In the genomic region with DNA sequence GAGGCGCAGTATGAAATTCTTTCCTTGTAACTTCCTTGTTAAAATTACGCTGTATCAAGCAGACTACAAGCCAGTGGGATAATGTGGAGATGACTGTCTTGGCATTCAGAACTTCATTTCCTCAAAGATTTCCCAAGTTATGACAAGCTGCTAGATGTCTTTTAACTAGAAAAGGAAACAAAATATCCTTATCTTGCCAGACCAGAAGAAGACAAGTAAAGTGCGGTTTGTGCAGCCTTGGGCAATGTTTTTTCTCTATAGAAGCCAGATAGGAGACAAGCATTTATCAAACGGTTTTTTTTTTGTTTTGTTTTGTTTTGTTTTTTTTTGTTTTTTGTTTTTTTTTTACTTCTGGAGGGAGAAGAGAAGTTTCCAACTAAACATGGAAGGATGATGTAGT, we compare ENCODE assay signal across 24 mouse cellular contexts. TPM values are rescaled to one million over a fixed set of nuclear protein-coding genes. Genes with fewer than 3 reads are reported as not detected.
A peak's percentile ranks its signal among the peaks of the same experiment; 100 is the strongest.
DNase-seq lines count a peak whose midpoint lies in the region; ATAC-seq and TF ChIP-seq lines count a peak whose summit lies in the region.
"Had no signal": no experiment of that assay in that cellular context is flagged by ENCODE, and none has a peak within 500 bp of the region (broad histone marks: within the 10 kb centered on the region; RNA-seq: fewer than 3 reads in every experiment).

No protein-coding gene starts in this region.

- H3K4me3 ChIP-seq in liver, embryonic 11.5 days (ENCODE audit: low read depth, low read length): no peak overlapping the region
- no peak overlapping the region for H3K4me3 ChIP-seq in liver, embryonic 16.5 days (ENCODE audit: low read depth, low read length)
- no peak overlapping the region for H3K4me3 ChIP-seq in embryonic facial prominence, embryonic 10.5 days
- H3K4me3 ChIP-seq in midbrain, postnatal 0 days (ENCODE audit: low read depth, low read length): no peak overlapping the region
- H3K4me3 ChIP-seq: embryonic facial prominence, embryonic 15.5 days; erythroblast, embryonic 14.5 days; forebrain, embryonic 10.5 days; heart, embryonic 10.5 days; hindbrain, embryonic 13.5 days had no signal

- H3K36me3 ChIP-seq in liver, embryonic 11.5 days (ENCODE audit: control insufficient read depth, insufficient read depth, low read length): no peaks in the 10 kb centered on the region
- no peaks in the 10 kb centered on the region for H3K36me3 ChIP-seq in liver, embryonic 16.5 days (ENCODE audit: control insufficient read depth, insufficient read depth)
- H3K36me3 ChIP-seq in embryonic facial prominence, embryonic 10.5 days (replicated peaks): no peaks in the 10 kb centered on the region
- H3K36me3 ChIP-seq in midbrain, postnatal 0 days (ENCODE audit: insufficient read depth, low read length): no peaks in the 10 kb centered on the region
- H3K36me3 ChIP-seq: embryonic facial prominence, embryonic 15.5 days; forebrain, embryonic 10.5 days; heart, embryonic 10.5 days; hindbrain, embryonic 13.5 days had no signal

- TF ChIP-seq CTCF in midbrain, postnatal 0 days (IDR thresholded peaks at IDR 0.05): no peak

- H3K27ac ChIP-seq in liver, embryonic 11.5 days (ENCODE audit: low read depth, low read length): no peak overlapping the region
- H3K27ac ChIP-seq in liver, embryonic 16.5 days (ENCODE audit: low read length): no peak overlapping the region
- no peak overlapping the region for H3K27ac ChIP-seq in embryonic facial prominence, embryonic 10.5 days (replicated peaks)
- H3K27ac ChIP-seq in midbrain, postnatal 0 days (ENCODE audit: low read depth, low read length): no peak overlapping the region
- H3K27ac ChIP-seq: embryonic facial prominence, embryonic 15.5 days; forebrain, embryonic 10.5 days; heart, embryonic 10.5 days; hindbrain, embryonic 13.5 days; hindbrain, postnatal 0 days had no signal

- WGBS in liver, embryonic 11.5 days: 57% methylated on average over 4 of the region's 4 CpGs
- WGBS in liver, embryonic 16.5 days (ENCODE audit: insufficient replicate concordance): 19% methylated on average over 4 of the region's 4 CpGs
- WGBS in embryonic facial prominence, embryonic 10.5 days: 83% methylated on average over 4 of the region's 4 CpGs
- 85% methylated on average over 4 of the region's 4 CpGs for WGBS in midbrain, postnatal 0 days

- no peaks in the 10 kb centered on the region for H3K9me3 ChIP-seq in liver, embryonic 11.5 days (ENCODE audit: control insufficient read depth, low read length)
- no peaks in the 10 kb centered on the region for H3K9me3 ChIP-seq in liver, embryonic 16.5 days (replicated peaks; ENCODE audit: control insufficient read depth, low read length)
- no peaks in the 10 kb centered on the region for H3K9me3 ChIP-seq in embryonic facial prominence, embryonic 10.5 days
- H3K9me3 ChIP-seq in midbrain, postnatal 0 days (ENCODE audit: low read length): no peaks in the 10 kb centered on the region
- H3K9me3 ChIP-seq: embryonic facial prominence, embryonic 15.5 days; forebrain, embryonic 10.5 days; heart, embryonic 10.5 days; hindbrain, embryonic 13.5 days had no signal

- no peak overlapping the region for H3K4me2 ChIP-seq in liver, embryonic 11.5 days
- H3K4me2 ChIP-seq in liver, embryonic 16.5 days (ENCODE audit: low read depth, low read length): no peak overlapping the region
- H3K4me2 ChIP-seq in midbrain, postnatal 0 days (ENCODE audit: low read depth, low read length, poor library complexity, severe bottlenecking): no peak overlapping the region
- H3K4me2 ChIP-seq: embryonic facial prominence, embryonic 15.5 days; hindbrain, embryonic 13.5 days had no signal

- H3K4me1 ChIP-seq in liver, embryonic 11.5 days (replicated peaks; ENCODE audit: control insufficient read depth, insufficient read depth, low read length): no peaks in the 10 kb centered on the region
- peaks cover 3% of the 10 kb centered on the region; the same call in 1 of the 2 replicates for H3K4me1 ChIP-seq in liver, embryonic 16.5 days (ENCODE audit: control insufficient read depth, low read depth, low read length)
- H3K4me1 ChIP-seq in embryonic facial prominence, embryonic 10.5 days: no peaks in the 10 kb centered on the region
- no peaks in the 10 kb centered on the region for H3K4me1 ChIP-seq in midbrain, postnatal 0 days (ENCODE audit: insufficient read depth, low read length)
- H3K4me1 ChIP-seq: embryonic facial prominence, embryonic 15.5 days; forebrain, embryonic 10.5 days; heart, embryonic 10.5 days; hindbrain, embryonic 13.5 days had no signal

- peak; percentile 75 for ATAC-seq in liver, embryonic 11.5 days (replicated peaks; ENCODE audit: low FRiP score)
- peak; percentile 86 for ATAC-seq in common myeloid progenitor, adult 5-6 weeks (replicated peaks; ENCODE audit: low read depth, poor library complexity, severe bottlenecking)
- peak; percentile 71 for ATAC-seq in liver, embryonic 16.5 days (ENCODE audit: low read depth)
- no peak for ATAC-seq in midbrain, postnatal 0 days (ENCODE audit: low FRiP score)
- ATAC-seq: forebrain, embryonic 14.5 days; hindbrain, postnatal 0 days had no signal

- no peak for DNase-seq in liver, embryonic 11.5 days (ENCODE audit: low spot score)
- DNase-seq in liver: no peak
- DNase-seq in left cerebral cortex, adult 18-20 months (ENCODE audit: low spot score in 2 of 2): no peak
- no peak for DNase-seq in embryonic facial prominence, embryonic 10.5 days (ENCODE audit: low spot score)
- DNase-seq in midbrain, postnatal 0 days (ENCODE audit: low spot score): no peak
- no peak for DNase-seq in kidney, postnatal 4 days
- DNase-seq: adrenal gland, adult 2 months; adrenal gland, postnatal 25 days; cerebellum, adult 18-20 months; cerebellum, adult 9-11 months; cerebellum, postnatal 36 days; heart, adult 18-20 months; heart, postnatal 10 days had no signal

- H3K27me3 ChIP-seq in liver, embryonic 11.5 days (replicated peaks; ENCODE audit: control insufficient read depth, insufficient read depth, low read length): no peaks in the 10 kb centered on the region
- no peaks in the 10 kb centered on the region for H3K27me3 ChIP-seq in liver, embryonic 16.5 days (ENCODE audit: control insufficient read depth, insufficient read depth, low read depth, low read length)
- no peaks in the 10 kb centered on the region for H3K27me3 ChIP-seq in embryonic facial prominence, embryonic 10.5 days (replicated peaks; ENCODE audit: low read depth, poor library complexity, severe bottlenecking)
- no peaks in the 10 kb centered on the region for H3K27me3 ChIP-seq in midbrain, postnatal 0 days (ENCODE audit: insufficient read depth, low read length)
- H3K27me3 ChIP-seq: embryonic facial prominence, embryonic 15.5 days; hindbrain, embryonic 13.5 days had no signal

- H3K9ac ChIP-seq in liver, embryonic 11.5 days (ENCODE audit: low read depth, low read length): no peak overlapping the region
- no peak overlapping the region for H3K9ac ChIP-seq in liver, embryonic 16.5 days (ENCODE audit: low read depth, low read length)
- H3K9ac ChIP-seq in midbrain, postnatal 0 days (replicated peaks; ENCODE audit: low read length, poor library complexity, severe bottlenecking): no peak overlapping the region
- H3K9ac ChIP-seq: embryonic facial prominence, embryonic 15.5 days; hindbrain, embryonic 13.5 days had no signal

RNA-seq across cellular contexts. Expression of a gene that starts 37.3 kb away (rescaled TPM):
- 0.74 and 0.78 TPM in 2 replicates for polyA plus RNA-seq in liver, embryonic 11.5 days (2014; fragmentation: Nextera tagmentation; extraction: Ambion mirVana)
- 0.19 TPM in 1 of 2 replicates, not detected in the other for total RNA-seq in common myeloid progenitor, adult 5-6 weeks (2017)
- 0.74 and 0.97 TPM in 2 replicates for polyA plus RNA-seq in liver, embryonic 16.5 days (2015; fragmentation: Nextera tagmentation; extraction: Ambion mirVana)
- total RNA-seq in left cerebral cortex, adult 18-20 months (2021): 10 to 100 TPM; 22.1 to 28.0 TPM
- polyA plus RNA-seq in embryonic facial prominence, embryonic 10.5 days (2016; fragmentation: Nextera tagmentation; extraction: Ambion mirVana): 0.26 and 0.32 TPM in 2 replicates
- 8.8 and 10.7 TPM in 2 replicates for total RNA-seq in midbrain, postnatal 0 days (2014; rRNA removed)
- polyA plus RNA-seq in midbrain, postnatal 0 days (2015; fragmentation: Nextera tagmentation; extraction: Ambion mirVana): 2.9 and 3.0 TPM in 2 replicates
- total RNA-seq: gastrocnemius, adult 8-10 months; hematopoietic stem cell, adult 5-6 weeks had no signal
- polyA plus RNA-seq: adrenal gland, adult 2 months had no signal
